Mouse (Mus musculus) embryonic facial prominence, embryonic 13.5 days (tissue): Measurements from ENCODE around the gene Kansl2. TPM values are rescaled to one million over a fixed set of nuclear protein-coding genes. Genes with fewer than 3 reads are reported as not detected.

Experiments
- ATAC-seq: fragments of 200-750 bp; cut with Nextera tagmentation; 2 replicates; pipeline ENCODE4 v1.8.0; 2017; ENCODE audit warnings: low read depth; ENCODE audit not compliant: insufficient number of reproducible peaks, insufficient read depth, low FRiP score, low TSS enrichment
- H3K27ac ChIP-seq: fragments of 300-500 bp; sonication (generic); 2 replicates; pipeline ENCODE4 v1.5.1; 2015; ENCODE audit warnings: moderate library complexity, mild to moderate bottlenecking, inconsistent platforms
- H3K27me3 ChIP-seq: fragments of 300-500 bp; sonication (generic); 2 replicates; pipeline ENCODE4 v1.6.1; 2015; ENCODE audit warnings: mild to moderate bottlenecking, inconsistent platforms
- H3K36me3 ChIP-seq: fragments of 300-500 bp; sonication (generic); 2 replicates; pipeline ENCODE4 v1.6.1; 2015; ENCODE audit warnings: mild to moderate bottlenecking, inconsistent platforms
- H3K4me1 ChIP-seq: fragments of 300-500 bp; sonication (generic); 2 replicates; pipeline ENCODE4 v1.6.1; 2015; ENCODE audit warnings: inconsistent platforms
- H3K4me2 ChIP-seq: fragments of 300-500 bp; sonication (generic); 2 replicates; pipeline ENCODE4 v1.6.1; 2015; ENCODE audit warnings: moderate library complexity, mild to moderate bottlenecking, inconsistent platforms
- H3K4me3 ChIP-seq: fragments of 300-500 bp; sonication (generic); 2 replicates; pipeline ENCODE4 v1.5.1; 2015; ENCODE audit warnings: mild to moderate bottlenecking, inconsistent platforms
- H3K9ac ChIP-seq: fragments of 300-500 bp; sonication (generic); 2 replicates; pipeline ENCODE4 v1.6.1; 2015; ENCODE audit warnings: mild to moderate bottlenecking, inconsistent platforms
- H3K9me3 ChIP-seq: fragments of 300-500 bp; sonication (generic); 2 replicates; pipeline ENCODE4 v1.6.1; 2016; ENCODE audit warnings: inconsistent platforms
- WGBS: fragments of 180-500 bp; shearing (Covaris S2); methylation state at CpG from one replicate; pipeline ENCODE4 v1.1.7; 2015; ENCODE audit warnings: mixed read lengths; 5-methylcytosine and 5-hydroxymethylcytosine counted together
- polyA plus RNA-seq: library from polyadenylated mRNA; unstranded; fragments of >200 nt; fragmentation: Nextera tagmentation; extraction: Ambion mirVana; gene quantifications from 2 replicates; pipeline ENCODE4 v1.2.1, GENCODE M21; 2015

Kansl2 gene
- polyA plus RNA-seq, 1 experiment from 2014 or later, result 142 TPM

DNA sequence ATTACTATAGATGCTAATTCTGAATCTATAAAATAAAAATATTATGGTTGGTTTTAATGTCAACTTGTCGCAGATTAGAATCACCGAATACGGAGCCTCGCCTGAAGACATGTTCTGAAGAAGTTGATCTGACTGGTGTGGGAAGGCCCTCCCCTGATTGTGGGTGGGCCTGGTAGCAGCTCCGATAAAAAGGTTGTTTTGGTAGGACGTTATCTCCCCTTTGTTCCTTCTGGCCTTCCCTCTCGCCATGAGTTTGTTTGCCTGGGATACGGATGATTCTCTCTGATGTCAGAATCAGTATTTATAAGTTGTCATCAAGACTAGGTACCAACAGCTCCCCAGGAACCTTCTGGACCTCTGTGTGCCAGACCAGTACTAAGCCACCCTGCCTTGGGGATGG is 21.8 kb downstream of the Kansl2 start:
- Histone ChIP-seq H3K36me3 (no peaks in the 10 kb centered on the region), H3K27ac (no peak overlapping the region), H3K27me3 (no peaks in the 10 kb centered on the region), H3K9ac (no peak overlapping the region), H3K4me1 (peaks cover 4% of the 10 kb centered on the region), H3K4me3 (no peak overlapping the region), H3K9me3 (no peaks in the 10 kb centered on the region), H3K4me2 (no peak overlapping the region)
- WGBS, result 81% methylated on average over 8 of the region's 8 CpGs
- no peak for ATAC-seq

DNA sequence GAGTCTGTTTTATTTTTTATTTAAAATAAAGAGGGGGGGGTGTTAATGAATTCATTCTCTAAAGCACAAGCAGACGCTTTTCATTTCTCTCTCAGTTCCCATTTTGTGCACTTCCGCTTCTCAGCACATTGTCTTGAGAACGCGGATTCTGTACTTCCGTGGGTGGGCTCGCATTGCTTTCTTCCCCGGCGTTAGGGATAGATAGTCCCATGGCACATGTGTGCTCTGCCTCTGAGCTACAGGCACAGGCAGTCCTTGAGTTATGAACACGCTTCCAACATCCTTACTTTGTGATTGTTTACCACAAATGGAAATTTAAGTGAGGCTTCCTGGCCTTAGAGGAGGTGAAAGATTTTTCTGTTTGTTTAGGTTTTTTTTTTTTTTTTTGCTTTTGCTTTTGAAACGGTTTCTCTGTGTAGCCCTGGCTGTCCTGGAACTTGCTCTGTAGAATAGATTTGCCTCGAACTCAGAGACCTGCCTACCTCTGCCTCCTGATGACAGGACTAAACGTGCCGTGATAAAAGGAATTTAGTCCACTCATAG is 22.6 kb downstream of the Kansl2 start:
- peaks cover 4% of the 10 kb centered on the region for H3K4me1 ChIP-seq
- no peak overlapping the region for H3K4me2 ChIP-seq
- H3K27ac ChIP-seq, result no peak overlapping the region
- no peak overlapping the region for H3K4me3 ChIP-seq
- no peaks in the 10 kb centered on the region for H3K27me3 ChIP-seq
- WGBS, result 63% methylated on average over 13 of the region's 13 CpGs
- H3K9ac ChIP-seq, result no peak overlapping the region
- no peaks in the 10 kb centered on the region for H3K9me3 ChIP-seq
- no peaks in the 10 kb centered on the region for H3K36me3 ChIP-seq
- no peak for ATAC-seq

DNA sequence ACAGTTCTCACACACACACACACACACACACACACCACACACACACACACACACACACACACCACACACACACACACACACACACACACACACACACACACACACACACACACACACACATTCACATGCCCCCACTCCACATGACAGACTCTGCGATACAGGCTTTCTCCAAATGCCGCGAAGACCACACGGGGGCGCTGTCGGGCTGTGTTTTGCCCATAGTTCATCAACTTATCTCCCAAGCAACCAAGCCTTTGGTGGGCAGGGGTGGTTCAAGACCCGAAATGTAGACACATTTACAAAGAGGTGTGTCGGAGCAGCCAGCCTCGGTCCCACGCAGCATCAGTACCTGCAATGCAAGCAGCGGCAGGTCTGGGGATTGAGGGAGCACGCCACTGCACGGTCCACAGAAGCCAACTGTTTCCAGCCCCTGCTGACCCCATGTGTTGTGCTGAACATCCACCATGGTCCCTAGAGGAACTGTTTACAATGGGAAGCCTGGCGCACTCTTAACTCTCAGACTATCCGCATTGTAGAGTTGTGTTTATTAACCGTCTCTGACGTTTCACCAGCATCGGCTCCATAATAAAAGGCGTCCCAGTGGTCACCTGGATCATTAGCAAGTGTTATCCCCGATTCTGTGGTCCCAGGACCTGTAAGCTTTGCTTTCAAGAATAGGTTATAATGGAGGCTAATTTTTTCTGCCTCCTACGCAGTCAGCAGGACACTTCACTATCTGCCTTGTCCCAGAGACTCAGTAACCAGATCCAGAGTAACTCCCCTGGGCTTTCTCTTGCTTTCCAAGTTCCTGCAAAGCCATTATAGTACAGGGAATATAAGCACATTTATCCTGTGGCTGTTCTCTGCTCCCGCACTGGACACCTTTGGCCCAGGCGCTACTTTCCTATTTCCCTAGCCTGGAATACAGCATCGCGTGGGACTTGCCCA is 23.4 kb downstream of the Kansl2 start:
- no peak for ATAC-seq
- Histone ChIP-seq H3K4me2 (peak overlapping the region; percentile 57), H3K27me3 (no peaks in the 10 kb centered on the region), H3K9me3 (no peaks in the 10 kb centered on the region), H3K36me3 (no peaks in the 10 kb centered on the region), H3K4me1 (peaks cover 4% of the 10 kb centered on the region), H3K9ac (no peak overlapping the region), H3K27ac (no peak overlapping the region), H3K4me3 (peak overlapping the region; percentile 25)
- WGBS, result 27% methylated on average over 25 of the region's 25 CpGs

DNA sequence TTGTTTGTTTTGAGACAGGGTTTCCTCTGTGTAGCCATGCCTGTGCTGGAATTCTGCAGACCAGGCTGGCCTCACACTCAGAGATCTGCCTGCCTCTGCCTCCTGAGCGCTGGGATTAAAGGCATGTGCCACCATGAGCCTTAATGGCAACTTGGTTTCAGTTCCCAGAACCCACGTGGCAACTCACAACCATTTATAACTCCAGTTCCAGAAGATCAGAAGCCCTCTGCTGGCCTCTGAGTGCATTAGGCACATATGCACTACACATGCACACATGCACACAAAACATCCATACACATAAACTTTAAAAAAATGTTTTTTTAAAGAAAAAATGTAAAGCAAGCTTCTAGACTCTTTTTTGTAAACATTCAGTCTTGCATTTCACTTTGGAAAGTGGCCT is 24.7 kb downstream of the Kansl2 start:
- Histone ChIP-seq H3K4me3 (no peak overlapping the region), H3K4me2 (no peak overlapping the region), H3K27ac (no peak overlapping the region), H3K27me3 (no peaks in the 10 kb centered on the region), H3K9me3 (no peaks in the 10 kb centered on the region), H3K36me3 (no peaks in the 10 kb centered on the region), H3K9ac (no peak overlapping the region), H3K4me1 (peaks cover 7% of the 10 kb centered on the region)
- 58% methylated on average over 2 of the region's 2 CpGs for WGBS
- ATAC-seq, result no peak

DNA sequence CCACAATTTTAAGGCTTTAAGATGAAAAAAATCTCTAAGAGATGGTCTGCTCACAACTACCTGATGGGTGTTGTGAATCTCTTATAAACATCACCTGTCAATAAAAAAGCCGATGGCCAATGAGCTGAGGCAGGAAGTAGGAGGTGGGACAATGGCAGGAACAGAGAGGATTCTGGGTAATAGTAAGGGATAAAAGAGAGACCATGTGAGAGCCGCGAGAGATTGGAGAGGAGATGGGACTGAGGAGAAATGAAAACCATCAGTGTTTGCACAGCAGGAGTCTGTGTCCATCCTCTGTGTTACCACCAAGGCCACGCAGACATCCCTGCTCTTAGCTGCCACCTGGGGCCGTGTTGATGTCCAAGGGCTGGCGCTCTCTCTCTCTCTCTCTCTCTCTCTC is 26.7 kb downstream of the Kansl2 start:
- no peaks in the 10 kb centered on the region for H3K36me3 ChIP-seq
- no peak overlapping the region for H3K4me3 ChIP-seq
- no peak overlapping the region for H3K4me2 ChIP-seq
- ATAC-seq, result no peak
- H3K4me1 ChIP-seq, result peaks cover 9% of the 10 kb centered on the region
- no peaks in the 10 kb centered on the region for H3K27me3 ChIP-seq
- H3K9me3 ChIP-seq, result no peaks in the 10 kb centered on the region
- H3K27ac ChIP-seq, result no peak overlapping the region
- H3K9ac ChIP-seq, result no peak overlapping the region
- WGBS, result 89% methylated on average over 5 of the region's 6 CpGs

DNA sequence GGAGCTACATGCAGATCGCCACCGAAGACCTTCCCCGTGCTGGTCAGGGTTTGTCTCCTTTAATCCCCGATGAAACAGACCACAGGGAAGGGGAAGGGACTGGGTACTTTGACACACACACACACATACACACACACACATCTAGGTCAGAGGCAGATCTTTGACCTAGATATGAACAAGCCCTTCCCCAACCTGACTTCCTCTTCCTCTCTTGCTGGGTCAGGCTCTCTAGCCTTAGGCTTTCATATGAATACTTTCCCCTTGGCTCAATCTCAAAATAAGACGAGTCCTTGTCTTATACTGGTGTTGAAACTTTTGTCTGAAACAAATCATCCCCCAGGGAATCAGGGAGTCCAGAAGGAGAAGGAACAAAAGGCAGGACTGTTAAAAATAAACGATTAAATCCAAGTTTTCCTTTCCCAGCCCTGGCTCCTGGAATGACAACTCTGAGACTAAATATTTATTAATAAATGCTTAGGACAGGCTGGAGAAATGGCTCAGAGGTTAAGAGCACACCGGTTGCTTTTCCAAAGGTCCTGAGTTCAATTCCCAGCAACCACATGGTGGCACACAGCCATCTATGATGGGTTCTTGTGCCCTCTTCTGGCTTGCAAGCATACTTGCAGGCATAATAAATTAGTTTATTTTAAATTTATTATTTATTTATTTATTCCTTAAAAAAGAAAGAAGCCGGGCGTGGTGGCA is 27.7 kb downstream of the Kansl2 start:
- H3K9ac ChIP-seq, result no peak overlapping the region
- no peaks in the 10 kb centered on the region for H3K36me3 ChIP-seq
- H3K27me3 ChIP-seq, result no peaks in the 10 kb centered on the region
- H3K9me3 ChIP-seq, result no peaks in the 10 kb centered on the region
- no peak overlapping the region for H3K27ac ChIP-seq
- no peak for ATAC-seq
- no peak overlapping the region for H3K4me3 ChIP-seq
- no peak overlapping the region for H3K4me2 ChIP-seq
- WGBS, result 82% methylated on average over 9 of the region's 9 CpGs
- H3K4me1 ChIP-seq, result peaks cover 9% of the 10 kb centered on the region

DNA sequence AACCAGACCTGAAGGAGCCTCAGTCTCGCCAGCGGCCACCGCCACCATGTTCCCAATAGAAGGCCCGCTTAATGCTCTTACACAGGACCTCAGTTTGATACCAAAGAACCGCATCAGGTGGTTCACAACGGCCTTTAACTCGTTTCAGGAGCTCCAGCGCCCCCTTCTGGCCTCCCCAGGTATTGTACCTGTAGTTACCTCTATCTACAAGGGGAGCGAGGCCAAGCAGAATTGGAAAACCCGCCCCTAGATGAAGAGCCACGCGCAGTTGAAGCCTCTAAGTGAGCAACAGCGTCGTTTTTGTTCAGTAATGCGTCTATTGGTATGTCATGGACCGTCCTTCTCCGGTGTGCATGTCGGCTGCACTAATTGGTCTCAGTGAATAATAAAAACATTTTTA is 29.6 kb downstream of the Kansl2 start:
- Histone ChIP-seq H3K4me1 (peaks cover 5% of the 10 kb centered on the region; the same call in 1 of the 2 replicates), H3K36me3 (no peaks in the 10 kb centered on the region), H3K4me2 (0 out of 2 replicates have a peak overlapping the region, but pooled peaks have one; percentile 14), H3K9ac (no peak overlapping the region), H3K4me3 (no peak overlapping the region), H3K9me3 (no peaks in the 10 kb centered on the region), H3K27me3 (no peaks in the 10 kb centered on the region), H3K27ac (no peak overlapping the region)
- WGBS, result 15% methylated on average over 18 of the region's 18 CpGs
- no peak for ATAC-seq

DNA sequence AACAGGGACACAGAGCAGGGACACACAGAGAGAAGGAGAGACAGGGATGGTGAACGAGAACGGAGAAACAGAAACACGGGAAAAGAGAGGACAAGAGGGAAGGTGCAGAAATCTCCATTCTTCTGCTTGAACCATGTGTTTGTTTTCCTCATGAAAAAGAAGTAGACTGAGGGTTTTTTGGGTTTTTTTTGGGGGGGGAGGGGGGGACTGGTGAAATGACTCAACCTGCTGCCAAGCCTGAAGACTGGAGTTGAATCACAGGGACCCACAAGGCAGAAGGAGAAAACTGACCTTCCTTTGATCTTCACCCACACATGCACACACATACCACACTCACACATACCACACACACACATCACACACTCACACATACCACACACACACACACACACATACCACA is 30.7 kb downstream of the Kansl2 start:
- H3K27me3 ChIP-seq, result no peaks in the 10 kb centered on the region
- no peaks in the 10 kb centered on the region for H3K36me3 ChIP-seq
- H3K4me1 ChIP-seq, result peaks cover 5% of the 10 kb centered on the region; the same call in 1 of the 2 replicates
- no peak overlapping the region for H3K4me2 ChIP-seq
- no peak overlapping the region for H3K27ac ChIP-seq
- H3K4me3 ChIP-seq, result no peak overlapping the region
- no peak overlapping the region for H3K9ac ChIP-seq
- ATAC-seq, result no peak
- 79% methylated on average over 3 of the region's 3 CpGs for WGBS
- no peaks in the 10 kb centered on the region for H3K9me3 ChIP-seq

DNA sequence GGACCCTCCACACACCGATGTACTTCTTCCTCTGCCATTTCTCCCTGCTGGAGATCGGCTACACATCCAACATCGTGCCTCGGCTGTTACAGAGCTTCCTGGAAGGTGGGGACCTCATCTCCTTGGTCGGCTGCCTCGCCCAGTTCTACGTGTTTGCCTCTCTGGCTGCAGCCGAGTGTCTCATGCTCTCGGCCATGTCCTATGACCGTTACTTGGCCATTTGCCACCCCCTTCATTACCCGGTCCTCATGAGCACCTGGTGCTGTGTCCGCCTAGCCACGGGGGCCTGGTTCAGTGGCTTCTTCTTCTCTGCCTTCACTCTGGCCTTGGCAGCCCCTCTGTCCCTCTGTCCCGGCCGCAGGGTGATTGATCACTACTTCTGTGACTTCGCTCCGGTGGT is 36.4 kb downstream of the Kansl2 start:
- WGBS, result 90% methylated on average over 17 of the region's 17 CpGs
- no peak for ATAC-seq

DNA sequence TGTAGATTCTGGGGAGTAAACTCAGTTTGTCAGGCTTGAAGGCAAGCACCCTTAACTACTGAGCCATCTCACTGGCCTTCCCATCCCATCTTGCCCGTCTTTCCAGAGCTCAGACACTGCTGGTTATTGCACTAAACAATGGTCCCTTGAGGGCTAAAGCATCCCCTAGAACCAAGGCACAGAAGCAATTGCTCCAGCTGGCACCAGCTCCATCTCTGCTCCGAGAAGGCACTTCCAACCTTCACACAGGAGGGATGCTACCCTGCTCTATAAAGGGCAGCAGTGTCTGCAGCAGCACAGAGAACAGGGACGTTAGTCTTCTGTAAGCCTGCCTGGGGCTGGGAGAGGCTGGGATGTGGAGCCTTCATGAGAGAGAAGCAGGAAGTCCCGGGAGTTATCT is 42.0 kb downstream of the Kansl2 start, which contains the start of gene Olfr279:
TSS of gene Olfr279 (plus strand) at position 301 of the 400 bp plus-strand sequence.
- H3K27ac ChIP-seq, result no peak within 1 kb of the TSS
- ATAC-seq, result no peak
- H3K9ac ChIP-seq, result no peak within 1 kb of the TSS
- no peaks in the 10 kb centered on the region for H3K4me1 ChIP-seq
- H3K4me2 ChIP-seq, result no peak within 1 kb of the TSS
- H3K9me3 ChIP-seq, result no peaks in the 10 kb centered on the region
- H3K27me3 ChIP-seq, result no peaks in the 10 kb centered on the region
- 32% methylated on average over 4 of the region's 4 CpGs for WGBS
- no peak within 1 kb of the TSS for H3K4me3 ChIP-seq
- no peaks in the 10 kb centered on the region for H3K36me3 ChIP-seq

More for the DNA sequence above, 36.4 kb downstream of the Kansl2 start:
- no peaks in the 10 kb centered on the region for H3K27me3 ChIP-seq
- no peaks in the 10 kb centered on the region for H3K9me3 ChIP-seq
- H3K9ac ChIP-seq, result no peak overlapping the region
- H3K36me3 ChIP-seq, result no peaks in the 10 kb centered on the region
- H3K27ac ChIP-seq, result no peak overlapping the region
- H3K4me3 ChIP-seq, result no peak overlapping the region
- H3K4me1 ChIP-seq, result no peaks in the 10 kb centered on the region
- no peak overlapping the region for H3K4me2 ChIP-seq

DNA sequence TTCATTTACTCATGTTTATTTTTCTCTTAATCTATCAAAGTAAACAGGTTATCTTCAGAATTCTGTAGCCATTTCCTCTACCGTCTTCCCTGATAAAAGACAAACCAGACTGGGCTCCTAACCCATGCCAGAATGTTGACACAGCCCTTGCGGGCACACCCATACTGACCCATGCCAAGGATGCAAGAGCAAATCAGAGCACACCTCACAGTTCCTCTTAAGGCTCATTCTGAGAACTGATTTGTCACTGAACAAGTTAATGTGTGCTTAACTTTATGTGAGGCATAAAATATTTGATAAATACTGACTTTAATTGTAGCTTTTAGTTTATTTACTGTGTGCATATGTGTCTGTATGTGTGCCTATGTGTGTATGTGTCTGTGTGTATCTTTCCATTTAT is 42.7 kb downstream of the Kansl2 start:
- Histone ChIP-seq H3K27ac (no peak overlapping the region), H3K4me3 (no peak overlapping the region), H3K4me1 (no peaks in the 10 kb centered on the region), H3K27me3 (no peaks in the 10 kb centered on the region), H3K36me3 (no peaks in the 10 kb centered on the region), H3K9ac (no peak overlapping the region), H3K9me3 (no peaks in the 10 kb centered on the region), H3K4me2 (no peak overlapping the region)
- WGBS, result 76% methylated on average over 2 of the region's 2 CpGs
- no peak for ATAC-seq
